Mouse (Mus musculus) adipose tissue, adult 10 weeks (tissue): ENCODE measurements around the gene Samd8. TPM values are rescaled to one million over a fixed set of nuclear protein-coding genes. Genes with fewer than 3 reads are reported as not detected.

Experiments
- polyA plus RNA-seq: library from polyadenylated mRNA; stranded (reverse); fragments of 350-450 nt; fragmentation: Illumina TruSeq; extraction: RNeasy Lipid Tissue Mini Kit (QIAGEN cat#74804); gene quantifications from one replicate; pipeline ENCODE4 v1.2.3, GENCODE M21; 2014; ENCODE audit warnings: low read depth, low replicate concordance

The Samd8 gene
- 11.6 TPM for polyA plus RNA-seq

DNA sequence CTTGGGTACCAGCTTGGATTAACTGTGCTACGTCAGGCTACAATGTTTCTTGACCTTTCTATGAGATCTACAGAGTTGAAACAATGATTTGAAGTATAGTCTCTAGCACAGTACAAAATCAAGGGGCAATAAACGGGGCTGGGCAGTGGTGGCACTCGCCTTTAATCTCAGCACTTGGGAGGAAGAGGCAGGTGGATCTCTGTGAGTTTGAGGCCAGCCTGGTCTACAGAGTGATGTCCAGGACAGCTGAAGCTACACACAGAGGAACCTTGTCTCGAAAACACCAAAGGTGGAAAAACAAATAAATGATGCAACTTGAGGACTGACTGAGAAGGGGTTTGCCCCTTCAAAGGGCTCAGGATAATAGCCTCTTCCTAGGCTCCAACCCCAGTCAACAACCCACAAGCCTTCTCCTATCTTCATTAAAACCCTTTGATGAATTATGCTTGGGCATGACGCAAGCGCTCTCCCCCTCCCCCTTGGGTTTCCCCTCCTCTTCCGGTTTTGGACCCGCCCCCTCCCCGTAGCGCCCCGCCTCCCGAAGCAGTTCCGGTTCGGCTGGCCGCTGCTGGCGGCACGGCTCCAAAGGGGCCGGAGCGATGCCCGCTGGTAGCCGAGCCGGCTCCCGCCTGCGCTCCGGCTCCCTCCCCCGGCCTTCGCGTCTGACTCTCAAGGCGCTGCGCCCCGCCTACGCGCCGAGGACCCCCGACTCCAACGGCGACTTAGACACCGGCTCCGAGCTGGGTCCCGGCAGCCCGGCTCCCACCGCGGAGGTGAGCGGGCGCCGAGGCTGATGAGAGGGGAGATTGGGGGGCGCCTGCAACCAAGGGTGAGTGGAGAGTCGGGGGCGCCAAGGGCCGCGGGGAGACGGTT lies at the start of gene Samd8:
TSS of gene Samd8 (plus strand) at position 524 of the 873 bp plus-strand sequence.

DNA sequence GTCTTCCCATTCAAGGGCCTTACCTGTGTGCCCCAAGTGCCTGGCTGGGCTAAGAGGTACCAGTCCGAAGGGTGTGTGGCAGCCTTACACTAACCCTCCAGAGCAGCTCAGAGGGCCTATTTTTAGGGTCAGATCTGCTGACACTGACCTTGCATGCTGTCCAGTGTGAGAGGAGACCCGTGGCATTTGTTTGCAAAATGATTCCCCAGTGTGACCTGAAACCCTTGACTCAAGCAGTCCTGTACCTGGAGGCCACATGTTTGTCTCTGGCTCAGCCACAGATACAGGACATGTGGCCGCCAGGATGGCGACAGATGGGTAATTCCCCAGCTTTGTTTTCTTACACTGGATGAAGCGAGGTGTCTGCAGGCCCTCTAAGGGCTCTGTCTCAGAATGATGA lies 35.8 kb upstream of the Samd8 start, which contains the start of gene Dupd1:
TSS of gene Dupd1 (minus strand) at position 91 of the 400 bp plus-strand sequence.

DNA sequence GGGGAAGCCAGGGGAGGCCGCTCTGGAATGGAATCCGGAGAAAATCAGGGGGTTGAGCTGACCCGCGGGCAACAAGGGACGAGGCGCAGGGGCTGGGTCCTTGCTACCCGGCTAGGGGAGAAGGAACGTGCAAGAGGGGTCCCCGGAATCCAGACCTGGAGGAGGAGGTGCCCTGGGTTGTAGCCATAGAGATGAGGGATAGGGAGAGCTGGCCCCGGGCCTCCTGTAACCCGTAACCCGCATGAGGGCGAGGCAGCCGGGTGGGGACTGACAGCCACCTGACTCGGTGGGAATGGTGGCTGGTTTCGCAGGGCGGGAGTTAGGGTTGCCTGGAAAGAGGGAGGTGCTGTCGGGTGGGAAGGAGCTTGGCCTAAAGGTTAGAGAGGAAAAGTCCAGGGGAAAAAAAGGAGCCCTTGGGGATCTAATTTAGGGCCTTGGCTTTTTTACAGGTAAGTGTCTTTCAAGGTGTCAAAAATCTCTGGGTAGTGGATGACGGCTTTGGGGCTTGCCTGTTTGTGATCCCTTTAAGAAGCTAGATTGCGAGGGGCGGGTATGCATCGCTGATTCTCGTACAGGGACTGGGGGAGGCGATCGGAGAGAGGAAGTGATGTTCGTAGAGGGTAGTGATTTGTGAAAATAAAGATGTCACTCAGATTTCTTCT lies 681 bp downstream of the Samd8 start, which contains the start of gene Dusp13:
TSS of gene Dusp13 (minus strand) at position 301 of the 662 bp plus-strand sequence.

DNA sequence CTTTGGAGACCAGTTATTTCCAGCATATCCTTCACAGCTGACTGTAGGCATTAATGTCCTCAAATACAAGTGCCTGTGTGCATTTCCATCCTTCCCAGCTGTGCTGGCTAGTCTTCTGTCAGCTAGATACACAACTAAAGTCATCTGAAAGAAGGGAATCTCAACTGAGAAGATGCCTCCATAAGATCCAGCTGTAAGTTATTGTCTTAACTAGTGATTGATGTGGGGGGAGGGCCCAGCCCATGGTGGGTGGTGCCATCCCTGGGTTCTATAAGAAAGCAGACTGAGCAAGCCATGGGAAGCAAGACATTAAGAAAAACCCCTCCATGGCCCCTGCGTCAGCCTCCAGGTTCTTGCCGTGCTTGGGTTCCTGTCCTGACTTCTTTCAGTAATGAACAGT lies 74.6 kb downstream of the Samd8 start, which contains the start of gene Vdac2:
TSS of gene Vdac2 (plus strand) at position 301 of the 400 bp plus-strand sequence.

Other genes starting within 250 kb of the Samd8 start
- gene Dupd1, start 36.0 kb upstream of the Samd8 start, polyA plus RNA-seq, result not detected
- gene Dusp13, start 650 bp downstream of the Samd8 start, polyA plus RNA-seq, result 5.6 TPM
- gene Vdac2, start 74.7 kb downstream of the Samd8 start, polyA plus RNA-seq, result 234 TPM
- 35.7 TPM for gene Comtd1, start 98.4 kb downstream of the Samd8 start, polyA plus RNA-seq
- gene Zfp503, start 239.1 kb downstream of the Samd8 start, polyA plus RNA-seq, result 33.6 TPM